Mouse (Mus musculus): ENCODE measurements around the gene Tmem107. TPM values are rescaled to one million over a fixed set of nuclear protein-coding genes. Genes with fewer than 3 reads are reported as not detected.
"Not testable (repeated sequence)": the region's sequence is repeated elsewhere in the genome, so short reads cannot be mapped to it uniquely, and the experiment has no call there.

Tmem107 gene
- polyA plus RNA-seq, 1 experiment = 33.7 TPM

- 68% methylated on average over 12 of the region's 12 CpGs for WGBS
- DNase-seq (ENCODE audit: low read depth, low spot score) = no peak
Measured at GRCm38 (mm10) chr11:69089616-69090290, 19.1 kb downstream of the Tmem107 start.

DNA sequence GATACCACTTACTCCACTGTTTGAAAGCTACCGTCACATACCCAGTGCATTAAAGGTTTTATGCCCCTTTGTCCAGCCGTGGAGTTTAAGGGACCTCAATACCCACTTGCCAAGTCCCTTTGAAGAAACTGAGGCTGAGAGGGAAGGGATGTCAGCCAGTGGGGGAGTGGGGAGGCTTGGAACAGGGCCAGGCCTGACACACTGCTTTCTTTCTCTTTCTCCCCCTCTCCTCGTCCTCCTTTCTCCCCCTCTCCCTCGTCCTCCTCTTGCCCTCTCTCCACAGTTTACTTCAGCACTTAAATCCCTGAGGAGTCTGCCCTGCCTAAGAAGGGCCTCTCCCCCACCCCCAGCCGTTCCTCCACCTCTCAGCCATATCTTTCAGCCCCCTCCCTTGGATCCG, 19.8 kb downstream of the Tmem107 start:
- WGBS = 51% methylated on average over 6 of the region's 6 CpGs
- no peak for DNase-seq (ENCODE audit: low read depth, low spot score)

DNA sequence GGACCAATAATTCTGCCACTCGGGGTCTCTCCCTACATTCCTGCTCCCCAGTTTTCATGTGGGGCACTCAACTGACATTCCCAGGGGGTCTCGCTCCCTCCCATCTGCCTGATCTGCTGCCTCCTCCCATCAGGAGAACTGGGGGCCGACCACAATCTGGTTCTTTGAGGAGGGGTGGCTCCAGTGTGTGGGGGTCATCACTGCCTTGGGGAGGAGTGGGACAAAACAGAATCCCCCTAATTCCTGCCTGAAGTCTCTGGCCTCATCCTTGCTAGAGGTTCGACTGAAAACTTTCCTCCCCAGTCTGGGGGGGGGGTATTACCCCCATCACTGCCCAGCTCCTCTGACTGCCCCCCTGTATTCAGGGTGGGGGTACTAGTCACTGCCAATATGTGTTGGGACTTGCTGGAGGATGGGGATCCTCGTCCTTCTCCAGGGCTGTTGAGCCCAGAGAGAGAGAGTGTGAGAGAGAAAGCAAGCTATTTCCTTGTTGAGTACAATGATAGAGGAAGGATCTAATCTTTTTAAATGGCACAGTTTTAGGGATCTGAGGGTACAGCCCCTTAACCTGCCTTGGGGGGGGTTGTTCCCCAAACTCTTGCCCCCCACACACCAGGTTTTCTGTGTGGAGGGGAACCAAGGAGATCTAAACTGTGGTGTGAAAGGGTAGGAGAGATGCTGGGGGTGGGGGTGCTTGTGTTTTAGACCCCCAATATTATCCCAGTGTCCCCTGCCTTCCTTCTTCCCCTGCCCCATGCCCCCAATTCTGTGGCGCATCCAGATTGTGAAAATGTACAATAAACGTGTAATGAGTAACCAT, 21.2 kb downstream of the Tmem107 start:
- 63% methylated on average over 7 of the region's 7 CpGs for WGBS
- DNase-seq (ENCODE audit: low read depth, low spot score) = no peak

- DNase-seq (ENCODE audit: low read depth, low spot score) = no peak
- 2% methylated on average over 3 of the region's 3 CpGs for WGBS
Measured at GRCm38 (mm10) chr11:69092386-69092751, 21.8 kb downstream of the Tmem107 start.

GRCm38 (mm10) chr11:69092871-69093270, 22.3 kb downstream of the Tmem107 start:
- 53% methylated on average over 4 of the region's 4 CpGs for WGBS
- no peak for DNase-seq (ENCODE audit: low read depth, low spot score)

GRCm38 (mm10) chr11:69093856-69094255, 23.2 kb downstream of the Tmem107 start:
- not testable (repeated sequence) for DNase-seq (ENCODE audit: low read depth, low spot score)
- WGBS = 81% methylated on average over 7 of the region's 7 CpGs

- WGBS = under 1% methylated on average over 37 of the region's 37 CpGs
- DNase-seq (ENCODE audit: low read depth, low spot score) = no peak
Measured at GRCm38 (mm10) chr11:69094697-69095429, 24.3 kb downstream of the Tmem107 start, which contains the start of gene Per1. Gene Per1, plus strand, starts transcription at chr11:69095217.

DNA sequence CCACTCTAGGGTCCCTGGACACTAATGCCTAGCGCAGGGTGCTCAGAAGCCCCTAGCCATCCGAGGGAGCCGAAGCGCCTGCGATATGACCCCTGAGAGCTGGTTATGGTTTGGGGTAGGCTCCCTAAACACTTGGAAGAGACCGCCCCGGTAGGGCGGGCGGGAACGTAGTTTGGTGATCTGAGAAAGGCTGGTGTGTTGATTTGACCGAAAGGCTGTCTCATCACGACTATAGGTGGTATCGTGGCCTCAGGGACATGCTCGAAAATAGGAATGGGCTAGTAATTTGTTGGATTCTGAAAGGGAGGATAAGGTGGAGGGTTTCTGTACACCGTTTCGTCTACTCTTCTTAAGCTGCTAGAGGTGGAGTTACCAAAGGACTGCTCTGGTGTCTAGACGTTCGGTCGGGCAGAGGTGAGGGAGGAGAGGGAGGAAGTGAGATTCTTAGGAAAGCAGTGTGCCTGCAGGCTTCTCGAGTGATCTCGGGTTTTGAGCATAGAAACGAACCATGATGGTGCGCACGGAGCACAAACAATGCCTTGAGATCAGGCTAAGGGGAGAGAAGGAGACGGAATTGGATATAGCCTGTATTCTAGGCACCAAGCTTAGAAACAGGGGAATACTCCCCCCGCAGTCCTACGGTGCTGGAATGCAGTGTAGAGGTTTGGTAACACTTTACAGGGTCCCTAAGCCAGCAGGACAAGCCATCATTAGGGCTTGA, 25.1 kb downstream of the Tmem107 start:
- no peak for DNase-seq (ENCODE audit: low read depth, low spot score)
- WGBS = under 1% methylated on average over 27 of the region's 27 CpGs

DNA sequence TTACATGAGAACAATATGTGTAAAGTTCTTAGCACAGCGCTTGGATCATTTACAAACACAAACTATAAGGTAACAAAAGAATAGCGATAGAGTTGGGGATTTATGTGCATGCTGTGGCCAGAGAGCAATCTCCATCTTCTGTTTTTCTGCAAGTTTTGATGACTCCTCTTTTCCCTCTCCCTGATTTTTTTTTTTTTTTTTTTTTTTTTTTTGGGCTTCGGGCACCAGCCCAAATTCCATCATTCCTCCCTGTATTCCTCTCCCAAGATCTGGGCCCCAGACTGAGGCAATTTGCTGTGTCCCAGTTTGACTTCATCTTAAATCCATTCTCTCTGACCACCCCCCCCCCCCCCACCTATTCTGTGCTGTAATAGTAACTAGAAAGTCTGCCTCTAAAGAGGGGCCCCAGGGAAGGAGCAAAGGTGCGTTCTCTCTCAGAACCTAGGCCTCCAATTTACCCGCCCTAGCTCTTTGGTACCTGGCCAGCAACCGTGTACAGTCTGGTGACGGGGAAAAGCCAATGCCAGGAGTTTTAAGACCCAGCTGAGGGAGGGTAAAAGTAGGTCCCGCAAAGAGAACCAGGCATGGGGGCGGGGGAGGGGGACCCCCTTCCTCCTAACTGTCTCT, 25.9 kb downstream of the Tmem107 start:
- DNase-seq (ENCODE audit: low read depth, low spot score) = no peak
- 3% methylated on average over 9 of the region's 9 CpGs for WGBS

DNA sequence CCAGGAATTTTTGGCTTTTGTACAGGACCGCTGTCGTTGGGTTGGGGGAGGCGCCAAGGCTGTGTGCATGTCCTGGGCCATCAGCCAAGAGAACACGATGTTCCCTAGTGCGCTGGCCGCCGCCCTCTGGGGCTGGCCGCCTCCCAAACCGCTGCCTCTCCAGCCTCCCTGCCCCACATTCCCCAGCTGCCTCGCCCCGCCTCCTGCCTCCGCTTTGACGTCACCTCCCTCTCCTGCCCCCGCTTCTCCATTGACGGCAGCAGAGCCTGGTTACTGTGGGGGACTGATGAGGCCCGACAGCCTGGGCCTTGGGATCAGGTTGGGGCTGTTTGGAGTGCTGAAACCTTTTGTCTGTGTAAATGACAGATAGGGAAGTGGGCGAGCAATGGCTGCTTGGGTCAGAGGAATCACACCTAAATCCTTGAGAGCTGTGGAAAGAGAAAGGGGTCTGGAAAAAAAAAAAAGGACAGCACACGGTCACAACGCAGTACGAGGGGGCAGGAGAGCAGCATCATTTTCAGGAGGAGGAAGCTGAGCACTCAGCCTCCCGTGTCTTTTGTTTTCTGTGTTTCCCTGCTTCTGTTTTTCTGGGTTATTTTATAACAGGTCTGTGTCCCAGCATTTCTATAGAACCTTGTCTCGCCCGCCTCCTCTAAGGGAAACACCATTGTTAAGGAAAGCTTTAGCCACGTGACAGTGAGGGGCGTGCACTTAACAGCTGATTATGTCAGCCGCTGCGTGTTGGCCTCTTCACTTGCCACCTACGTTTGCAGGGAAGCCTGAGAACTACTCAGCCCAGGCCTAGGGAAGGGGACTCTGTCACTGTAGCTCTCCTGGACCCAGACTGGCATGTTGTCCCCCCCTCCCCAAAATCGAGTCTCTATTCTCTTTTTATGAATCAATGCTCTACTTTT, 26.6 kb downstream of the Tmem107 start:
- DNase-seq (ENCODE audit: low read depth, low spot score) = no peak
- under 1% methylated on average over 29 of the region's 29 CpGs for WGBS

DNA sequence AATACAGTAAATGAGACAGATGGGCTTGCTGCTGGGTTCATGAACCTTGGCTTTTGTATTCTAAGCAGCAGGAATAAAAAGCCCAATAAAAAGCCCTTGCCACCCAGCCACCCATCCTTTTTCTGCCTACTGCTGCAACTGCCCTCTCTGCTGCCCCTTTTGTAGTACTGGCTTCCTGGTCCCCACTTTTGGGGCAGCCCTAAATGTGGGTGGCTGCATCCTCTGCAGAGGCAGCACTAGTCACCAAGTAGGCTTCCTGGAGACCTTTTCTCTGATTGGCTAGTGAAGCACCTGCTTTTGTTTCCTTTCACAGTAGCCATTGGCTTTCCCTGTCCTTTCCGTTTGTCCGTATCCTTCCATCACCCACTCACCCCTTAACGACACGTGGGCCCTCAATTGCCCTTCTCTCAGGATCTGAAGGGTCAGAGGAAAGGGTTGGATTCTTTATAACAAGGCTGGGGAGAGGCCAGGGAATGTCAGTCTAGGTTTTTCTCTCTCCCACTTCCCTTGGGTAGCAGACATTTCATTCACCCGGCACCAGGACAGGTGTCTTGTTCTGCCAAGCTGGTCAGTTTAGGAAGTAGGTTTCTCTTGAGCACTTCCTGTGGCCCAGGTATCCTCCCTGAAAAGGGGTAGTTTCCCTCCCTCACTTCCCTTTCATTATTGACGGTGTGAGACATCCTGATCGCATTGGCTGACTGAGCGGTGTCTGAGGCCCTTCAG, 27.6 kb downstream of the Tmem107 start:
- WGBS = 13% methylated on average over 8 of the region's 8 CpGs
- no peak for DNase-seq (ENCODE audit: low read depth, low spot score)

DNA sequence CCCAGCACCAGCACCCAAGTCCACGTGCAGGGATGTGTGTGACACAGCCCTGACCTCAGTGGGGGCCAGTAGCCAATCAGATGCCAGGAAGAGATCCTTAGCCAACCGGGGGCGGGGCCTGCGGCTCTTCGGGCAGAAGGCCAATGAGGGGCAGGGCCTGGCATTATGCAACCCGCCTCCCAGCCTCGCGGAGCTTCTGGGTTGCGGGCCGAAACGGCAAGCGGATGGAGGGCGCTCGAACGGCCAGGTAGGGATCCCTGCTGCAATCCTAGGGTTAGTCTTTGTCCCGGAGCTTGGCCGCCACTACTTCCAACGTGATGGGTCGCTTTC, 28.1 kb downstream of the Tmem107 start:
- no peak for DNase-seq (ENCODE audit: low read depth, low spot score)

GRCm38 (mm10) chr11:69099177-69099914, 28.7 kb downstream of the Tmem107 start:
- DNase-seq (ENCODE audit: low read depth, low spot score) = no peak
- 2% methylated on average over 22 of the region's 22 CpGs for WGBS

More for the DNA sequence above, 28.1 kb downstream of the Tmem107 start:
- under 1% methylated on average over 19 of the region's 19 CpGs for WGBS

- no peak for DNase-seq (ENCODE audit: low read depth, low spot score)
- 1% methylated on average over 23 of the region's 23 CpGs for WGBS
Measured at GRCm38 (mm10) chr11:69099915-69100345, 29.3 kb downstream of the Tmem107 start.

- DNase-seq (ENCODE audit: low read depth, low spot score) = no peak
- WGBS = 90% methylated on average over 20 of the region's 20 CpGs
Measured at GRCm38 (mm10) chr11:69100639-69101360, 30.2 kb downstream of the Tmem107 start.

DNA sequence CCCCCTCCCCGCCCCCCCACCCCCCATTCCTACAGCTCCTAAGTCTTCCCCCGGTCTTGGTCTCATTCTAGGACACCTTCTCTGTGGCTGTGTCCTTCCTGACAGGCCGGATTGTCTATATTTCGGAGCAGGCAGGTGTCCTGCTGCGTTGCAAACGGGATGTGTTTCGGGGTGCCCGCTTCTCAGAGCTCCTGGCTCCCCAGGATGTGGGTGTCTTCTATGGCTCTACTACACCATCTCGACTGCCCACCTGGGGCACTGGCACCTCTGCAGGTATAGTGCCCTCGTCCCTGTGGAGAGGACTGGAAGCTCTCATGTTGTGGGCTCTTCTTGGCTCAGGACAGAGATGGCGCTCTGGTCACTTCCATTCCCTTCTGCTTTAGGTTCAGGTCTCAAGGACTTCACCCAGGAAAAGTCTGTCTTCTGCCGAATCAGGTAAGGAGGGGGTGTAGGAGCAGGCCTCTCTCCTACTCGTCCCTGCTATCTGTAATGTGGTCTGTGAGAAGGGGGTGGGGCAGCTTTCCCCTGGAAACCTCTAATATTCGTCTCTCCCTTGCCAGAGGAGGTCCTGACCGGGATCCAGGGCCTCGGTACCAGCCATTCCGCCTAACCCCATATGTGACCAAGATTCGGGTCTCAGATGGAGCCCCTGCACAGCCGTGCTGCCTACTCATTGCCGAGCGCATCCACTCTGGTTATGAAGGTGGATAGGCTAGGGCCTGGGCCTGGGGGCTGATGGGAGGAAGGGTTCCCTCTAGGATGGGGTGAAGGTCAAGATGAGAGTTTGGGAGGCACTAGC, 31.2 kb downstream of the Tmem107 start:
- no peak for DNase-seq (ENCODE audit: low read depth, low spot score)
- WGBS = 90% methylated on average over 21 of the region's 21 CpGs

Data from large intestine, adult 2 months (tissue).